Mouse (Mus musculus) adipocyte (in vitro differentiated cells): ENCODE data around the gene Plekha5.

ENCODE experiments used
- DNase-seq: peaks from one replicate; pipeline ENCODE4 v3.0.0-alpha.2; 2016; ENCODE audit warnings: low spot score

Plekha5 gene

GRCm38 (mm10) chr6:140611893-140612473 lies 188.1 kb downstream of the Plekha5 start:
- no peak for DNase-seq

- no peak for DNase-seq
Observed at GRCm38 (mm10) chr6:140613822-140614221, 190.0 kb downstream of the Plekha5 start.

GRCm38 (mm10) chr6:140614711-140615110 lies 190.9 kb downstream of the Plekha5 start:
- DNase-seq: no peak

- peak; percentile 43 for DNase-seq
Observed at GRCm38 (mm10) chr6:140620531-140621349, 196.9 kb downstream of the Plekha5 start.

- no peak for DNase-seq
Observed at GRCm38 (mm10) chr6:140621622-140622021, 197.8 kb downstream of the Plekha5 start.

- DNase-seq: peak; percentile 67
Observed at GRCm38 (mm10) chr6:140622391-140623225, 198.8 kb downstream of the Plekha5 start, which contains the start of gene Aebp2. Gene Aebp2 (plus strand): TSS chr6:140622663.

GRCm38 (mm10) chr6:140623226-140624095 lies 199.6 kb downstream of the Plekha5 start:
- peak; percentile 93 for DNase-seq

- peak; percentile 54 for DNase-seq
Observed at GRCm38 (mm10) chr6:140624096-140625051, 200.5 kb downstream of the Plekha5 start.

- peak; percentile 89 for DNase-seq
Observed at GRCm38 (mm10) chr6:140629176-140629859, 205.5 kb downstream of the Plekha5 start.

GRCm38 (mm10) chr6:140630306-140630705 lies 206.5 kb downstream of the Plekha5 start:
- no peak for DNase-seq

GRCm38 (mm10) chr6:140633616-140634015 lies 209.8 kb downstream of the Plekha5 start:
- DNase-seq: no peak

- no peak for DNase-seq
Observed at GRCm38 (mm10) chr6:140636290-140636689, 212.4 kb downstream of the Plekha5 start.

GRCm38 (mm10) chr6:140642010-140642409 lies 218.2 kb downstream of the Plekha5 start:
- DNase-seq: no peak

- no peak for DNase-seq
Observed at GRCm38 (mm10) chr6:140642655-140643054, 218.8 kb downstream of the Plekha5 start.

- peak; percentile 59 for DNase-seq
Observed at GRCm38 (mm10) chr6:140645931-140646330, 222.1 kb downstream of the Plekha5 start.
